Mouse (Mus musculus) neutrophil, adult 5-6 weeks (primary cell): ENCODE measurements around the gene Slc7a5. TPM values are rescaled to one million over a fixed set of nuclear protein-coding genes. Genes with fewer than 3 reads are reported as not detected.
A peak's percentile ranks its signal among the peaks of the same experiment; 100 is the strongest.

Experiments used
- ATAC-seq: fragments of 151-379, 151-347 bp; 2 replicates; pipeline ENCODE4 v1.8.0; 2017; ENCODE audit warnings: mild to moderate bottlenecking, moderate TSS enrichment; ENCODE audit not compliant: insufficient number of reproducible peaks, poor library complexity, low FRiP score, severe bottlenecking; ENCODE audit errors: extremely low read depth
- total RNA-seq: library from RNA; stranded (forward); fragments of 200-1000 nt; gene quantifications from 2 replicates; pipeline ENCODE4 v1.2.3, GENCODE M21; 2017

The Slc7a5 gene
- total RNA-seq, 1 experiment from 2014 or later = 4.5 TPM

DNA sequence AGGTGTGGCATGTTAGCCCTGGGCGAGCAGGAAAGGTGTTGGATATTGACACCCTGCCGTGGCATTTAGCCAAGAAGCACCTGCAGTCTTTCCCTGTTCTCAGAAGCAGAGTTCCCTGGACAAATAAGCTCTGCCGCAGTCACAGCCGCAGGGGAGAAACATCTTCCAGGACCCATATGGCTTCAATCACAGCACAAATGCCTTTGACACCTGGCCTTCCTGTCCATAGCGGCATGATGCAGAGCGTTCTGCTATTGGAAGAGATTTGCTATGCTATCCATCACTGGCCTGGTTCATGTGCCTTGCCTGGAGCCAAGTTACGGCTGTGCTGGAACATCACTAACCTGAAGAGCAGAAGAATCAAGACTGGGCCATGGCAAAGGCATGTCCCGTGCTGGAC lies 42.1 kb downstream of the Slc7a5 start:
- no peak for ATAC-seq

DNA sequence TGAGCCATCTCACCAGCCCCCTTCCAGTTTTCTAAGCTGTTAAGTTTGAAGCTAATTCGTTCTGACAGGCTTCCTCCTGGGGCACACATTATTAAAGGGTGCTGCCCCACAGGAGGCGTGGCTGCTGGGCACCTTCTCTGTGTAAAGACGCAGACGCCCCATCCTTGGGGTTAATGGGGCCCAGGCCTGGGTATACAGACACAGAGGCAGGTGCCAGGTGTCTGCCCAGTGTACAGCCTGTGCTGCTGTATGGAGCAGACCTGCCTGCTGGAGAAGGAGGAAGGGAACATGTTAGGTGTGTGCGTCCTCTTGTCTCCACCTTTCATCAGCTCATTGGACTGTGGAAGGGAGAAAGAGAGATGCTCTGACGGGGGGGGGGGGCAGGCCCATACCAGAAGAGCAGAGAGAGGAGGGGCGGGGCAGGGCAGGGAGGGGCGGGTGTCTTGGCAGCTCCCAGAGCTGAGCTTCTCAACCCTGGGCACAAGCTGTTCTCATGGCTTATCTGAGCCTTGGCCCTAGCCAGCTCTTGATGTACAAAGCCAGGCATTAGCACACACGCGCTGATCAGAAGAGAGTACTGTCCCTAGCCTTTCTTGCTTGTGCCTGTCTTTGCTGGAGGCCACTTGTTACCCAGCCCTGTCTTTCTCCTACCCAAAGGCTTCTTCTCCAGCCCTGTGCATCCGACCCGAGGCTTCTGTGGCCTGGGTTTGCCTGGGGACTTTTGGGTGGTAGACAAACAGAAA lies 45.5 kb downstream of the Slc7a5 start:
- ATAC-seq = no peak

DNA sequence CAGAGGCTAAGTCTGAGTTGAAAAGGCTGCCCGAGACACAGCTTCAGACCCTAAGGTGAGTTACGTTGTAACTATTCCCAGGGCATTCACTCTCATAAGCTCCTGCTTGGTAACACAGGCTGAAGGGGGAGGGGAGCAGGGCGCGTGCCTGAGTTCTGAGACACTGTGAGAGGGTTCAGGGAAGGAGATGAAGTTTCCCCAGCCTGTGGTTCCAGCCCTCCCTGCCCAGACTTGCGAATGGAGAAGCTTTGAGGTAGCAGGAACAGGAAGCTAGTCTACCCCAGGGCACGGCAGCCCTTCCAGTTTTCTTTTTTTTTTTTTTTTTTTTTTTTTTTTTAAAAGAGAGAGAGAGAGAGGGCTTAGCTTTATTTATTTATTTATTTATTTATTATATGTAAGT lies 46.2 kb downstream of the Slc7a5 start:
- no peak for ATAC-seq

DNA sequence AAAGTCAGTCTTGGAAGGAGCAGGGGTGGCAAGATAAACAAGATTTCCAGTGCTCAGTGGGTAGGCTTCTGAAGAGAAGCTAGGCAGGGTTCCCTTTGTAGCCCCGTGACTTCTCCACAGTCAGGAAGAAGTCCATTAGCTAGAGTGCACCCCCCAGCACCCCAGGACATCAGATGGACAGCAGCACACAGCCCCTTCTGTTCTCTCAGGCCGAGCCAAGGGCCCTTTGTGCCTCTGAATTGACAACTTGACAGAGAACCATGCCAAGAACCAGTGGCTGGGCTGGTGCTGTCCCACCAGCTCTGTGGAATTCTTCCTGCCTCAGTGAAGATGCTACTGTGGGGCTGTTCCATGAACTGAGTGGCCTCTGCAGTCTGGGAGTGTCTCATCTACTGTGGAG lies 49.7 kb downstream of the Slc7a5 start:
- ATAC-seq = no peak

DNA sequence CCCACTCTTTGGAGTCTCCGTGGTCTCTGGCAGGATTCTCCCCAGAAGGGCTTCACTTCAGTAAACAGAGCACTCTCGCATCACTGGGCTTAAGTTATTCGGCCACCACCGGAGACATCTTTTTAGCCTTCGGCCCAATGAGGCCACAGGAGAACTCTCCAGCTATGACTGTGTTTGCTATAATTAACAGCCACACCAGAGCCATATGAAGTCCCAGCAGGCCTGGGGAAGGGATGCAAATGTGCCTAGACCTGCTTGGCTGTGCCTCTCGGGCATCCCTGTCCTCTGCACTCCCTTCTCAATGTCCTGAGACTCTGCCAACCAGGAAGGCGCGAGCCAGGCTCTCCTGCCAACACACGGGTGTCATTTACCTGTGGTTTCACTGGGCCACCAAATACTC lies 50.2 kb downstream of the Slc7a5 start:
- no peak for ATAC-seq

DNA sequence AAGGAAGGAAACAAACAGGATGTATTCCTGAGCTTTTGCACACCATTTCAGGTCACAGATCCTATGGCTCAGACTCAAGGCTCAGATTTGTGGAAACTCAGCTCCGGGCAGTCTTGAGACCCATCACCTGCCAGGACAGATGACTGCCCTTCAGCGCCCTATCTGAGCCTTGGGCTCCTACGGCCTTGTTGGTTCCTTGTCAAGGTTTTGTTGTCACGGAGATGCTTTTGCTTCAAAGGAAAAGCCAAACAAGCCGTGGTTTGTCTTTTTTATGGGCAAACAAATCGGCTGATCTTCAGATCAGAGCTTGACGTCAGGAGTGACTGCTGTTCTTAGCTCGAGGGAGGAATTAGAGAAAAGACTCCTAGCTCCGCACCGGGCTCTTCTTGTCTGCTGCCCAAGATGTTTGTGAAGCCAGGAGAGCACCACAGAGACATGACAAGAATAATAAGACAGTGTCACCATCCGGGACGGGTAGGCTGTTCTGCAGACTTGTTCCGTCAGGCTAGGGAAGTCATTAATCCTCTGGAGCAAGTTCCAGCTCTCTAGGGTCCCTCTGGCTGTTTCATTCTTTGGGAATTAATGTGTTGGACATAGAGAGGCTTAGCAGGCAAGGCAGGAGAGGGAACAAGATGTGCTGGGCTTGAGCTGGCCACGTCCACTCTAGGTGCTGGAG lies 51.3 kb downstream of the Slc7a5 start:
- ATAC-seq = no peak

DNA sequence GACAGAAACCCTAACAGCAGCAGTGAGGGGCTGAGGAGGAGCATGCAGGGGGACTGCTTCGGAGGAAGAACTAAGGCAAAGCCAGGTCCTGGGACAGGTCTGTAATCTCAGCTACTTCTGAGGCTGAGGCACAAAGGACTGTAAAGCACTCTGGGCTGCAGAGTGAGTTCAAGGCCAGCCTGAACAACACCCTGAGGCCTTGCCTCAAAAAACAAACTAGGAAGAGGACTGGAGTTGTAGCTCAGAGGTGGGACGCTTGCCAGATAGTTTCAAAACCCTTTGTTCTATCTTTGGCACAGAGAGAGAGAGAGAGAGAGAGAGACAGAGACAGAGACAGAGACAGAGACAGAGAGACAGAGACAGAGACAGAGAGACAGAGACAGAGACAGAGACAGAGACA lies 53.9 kb downstream of the Slc7a5 start:
- no peak for ATAC-seq

DNA sequence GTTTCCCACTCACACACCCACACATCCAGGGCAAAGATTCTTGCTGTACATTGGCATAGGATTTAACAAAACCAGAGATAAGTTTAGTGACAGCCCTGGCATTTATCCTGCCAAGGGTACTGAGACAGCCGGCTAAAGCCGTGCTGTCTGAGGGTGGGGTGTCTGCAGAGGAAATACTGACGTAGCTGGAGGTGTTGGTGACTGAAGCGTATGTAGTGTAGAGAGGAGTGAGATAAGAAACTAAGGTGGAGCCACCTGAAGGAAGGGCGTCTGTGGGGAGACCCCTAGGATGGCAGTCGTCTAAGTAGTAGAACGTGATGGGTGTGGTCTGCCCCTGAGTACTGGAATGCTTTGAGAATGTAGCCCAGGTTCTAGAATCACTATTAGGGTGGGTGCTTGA lies 55.0 kb downstream of the Slc7a5 start:
- no peak for ATAC-seq

DNA sequence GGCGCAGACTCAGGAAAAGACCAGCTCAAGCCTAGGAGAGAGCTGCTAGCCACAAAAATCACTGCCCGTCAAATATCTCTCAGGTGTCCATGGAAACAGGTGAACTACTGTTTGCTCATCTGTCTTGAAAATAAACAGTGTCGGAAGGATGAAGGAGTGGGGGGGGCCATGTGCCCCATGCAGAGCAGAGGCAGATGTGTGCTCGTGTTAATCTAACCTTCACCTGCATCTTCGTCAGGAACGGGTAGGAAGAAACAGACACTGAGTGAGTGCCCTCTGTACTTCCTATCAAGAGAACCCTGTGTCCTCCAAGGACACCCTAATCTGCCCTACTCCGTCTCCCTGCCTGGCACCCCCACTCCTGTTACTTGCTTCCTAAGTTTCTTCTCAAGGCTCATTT lies 55.8 kb downstream of the Slc7a5 start:
- ATAC-seq = no peak

DNA sequence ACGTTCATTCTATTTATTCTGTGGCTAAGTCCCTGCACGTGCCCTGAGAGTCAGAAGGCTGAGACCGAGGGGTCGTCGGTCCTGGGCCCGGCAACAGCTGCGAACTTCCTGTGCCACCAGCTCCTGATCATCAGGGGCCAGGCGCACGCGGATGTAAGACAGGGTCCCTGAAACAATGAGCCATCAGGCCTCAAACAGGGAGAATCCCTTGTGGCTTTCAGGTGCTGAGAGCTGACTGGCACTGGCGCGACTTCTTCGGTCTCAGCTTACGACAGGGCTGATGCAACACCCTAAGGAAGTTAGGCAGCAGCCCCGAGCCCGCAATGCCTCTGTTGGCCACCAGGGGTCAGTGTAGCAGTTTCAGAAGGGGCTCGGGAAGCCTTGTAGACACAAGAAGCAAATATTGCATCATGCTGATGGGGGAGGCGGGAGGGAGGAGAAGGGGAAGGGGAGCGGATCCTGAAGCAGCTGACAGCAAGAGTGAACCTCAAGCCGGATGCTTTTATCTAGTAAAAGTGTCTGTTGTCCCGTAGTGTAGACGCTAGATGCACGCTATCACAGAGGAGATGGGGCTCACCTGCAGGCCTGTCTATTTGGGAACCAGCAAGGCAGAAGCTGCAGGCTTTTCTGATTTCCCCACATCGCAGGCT lies 56.5 kb downstream of the Slc7a5 start:
- peak; percentile 94 for ATAC-seq

DNA sequence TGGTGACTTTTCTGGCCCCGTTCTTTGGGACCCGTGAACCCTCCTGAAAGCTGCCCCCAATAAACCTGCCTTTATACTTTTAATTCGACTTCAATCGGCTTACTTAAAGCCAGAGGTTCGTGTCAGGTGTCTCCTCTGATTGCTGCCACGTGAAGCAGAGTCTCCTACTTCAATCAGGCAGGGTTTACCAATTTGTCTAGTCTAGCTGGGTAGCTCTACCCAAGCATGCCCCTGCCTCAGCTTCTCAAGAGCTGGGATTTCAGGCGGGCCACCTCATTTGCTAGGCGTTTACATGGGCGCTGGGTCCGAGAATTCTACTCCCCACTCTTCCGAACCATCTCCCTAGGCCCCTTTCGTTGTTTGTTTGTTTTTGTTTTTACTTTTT lies 57.1 kb downstream of the Slc7a5 start:
- ATAC-seq = no peak

DNA sequence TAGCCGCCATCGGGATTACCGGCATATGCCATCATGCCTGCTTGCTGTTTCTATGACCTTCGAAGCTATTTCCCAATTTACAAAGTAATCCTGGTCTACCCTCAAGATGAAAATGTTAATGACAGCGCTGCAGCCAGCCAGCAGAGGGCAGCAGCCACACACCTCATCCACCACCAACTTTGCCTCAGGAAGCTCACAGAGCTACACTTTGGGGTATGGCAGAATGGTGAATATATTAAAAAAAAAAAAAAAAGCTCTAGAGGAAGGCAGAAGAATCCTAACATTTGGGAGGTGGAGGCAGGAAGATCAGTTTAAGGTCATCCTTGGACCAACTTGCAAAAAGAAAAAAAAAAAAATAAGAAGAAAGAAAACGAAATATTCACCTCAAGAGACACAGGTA lies 57.5 kb downstream of the Slc7a5 start:
- ATAC-seq = peak; percentile 56; the same call in 1 of the 2 replicates

DNA sequence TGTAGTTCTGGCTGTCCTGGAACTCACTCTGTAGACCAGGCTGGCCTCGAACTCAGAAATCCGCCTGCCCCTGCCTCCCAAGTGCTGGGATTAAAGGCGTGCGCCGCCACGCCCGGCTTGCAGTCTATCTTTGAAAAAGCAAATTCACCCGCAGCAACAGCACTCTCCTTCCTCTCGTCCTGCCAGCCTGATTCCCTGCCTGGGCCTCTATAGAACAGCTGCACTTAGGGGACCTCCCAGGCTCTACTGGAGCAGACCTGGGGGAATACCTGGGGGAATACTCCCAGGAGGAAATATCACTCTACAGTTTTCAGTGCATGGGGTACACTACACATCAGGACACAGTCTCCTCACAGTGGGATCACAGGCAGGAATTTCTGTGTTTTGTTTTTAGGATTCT lies 58.2 kb downstream of the Slc7a5 start:
- no peak for ATAC-seq

DNA sequence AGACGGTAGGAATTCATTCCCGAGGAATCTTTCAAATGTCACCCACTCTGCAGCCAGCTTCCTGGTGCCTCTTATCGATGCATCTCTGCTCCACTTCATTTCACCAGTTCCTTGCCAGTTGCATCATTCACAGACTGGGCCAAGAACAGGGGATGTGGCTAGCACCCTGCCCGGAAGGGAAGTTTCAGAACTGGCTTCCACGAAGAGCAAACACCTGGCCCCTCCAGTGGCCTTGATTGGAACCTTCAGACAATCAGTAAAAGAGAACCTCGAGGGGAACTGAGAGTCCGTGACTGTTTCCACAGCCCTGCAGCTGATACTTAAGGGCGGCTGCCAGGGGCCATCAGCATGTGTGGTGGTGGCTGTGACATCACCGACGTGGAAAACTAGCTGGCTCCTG lies 59.0 kb downstream of the Slc7a5 start:
- ATAC-seq = no peak

DNA sequence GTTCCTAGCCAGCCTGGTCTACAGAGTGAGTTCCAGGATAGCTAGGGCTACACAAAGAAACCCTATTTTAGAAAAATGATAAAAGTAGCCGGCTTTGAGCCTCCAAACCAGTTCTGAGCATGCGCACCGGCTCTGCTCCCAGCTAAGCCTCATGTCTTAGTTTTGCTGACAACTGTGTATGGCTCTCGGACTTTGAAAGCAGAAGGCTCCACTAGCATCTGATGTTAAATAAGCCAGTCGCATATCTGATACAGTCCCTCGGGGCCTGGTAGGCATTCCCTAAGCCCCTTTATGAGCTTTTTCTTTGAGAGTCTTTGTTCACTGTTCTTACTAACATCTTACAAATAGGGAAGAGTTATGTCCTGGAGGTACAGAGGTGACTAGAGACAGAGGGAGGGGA lies 59.5 kb downstream of the Slc7a5 start:
- no peak for ATAC-seq

DNA sequence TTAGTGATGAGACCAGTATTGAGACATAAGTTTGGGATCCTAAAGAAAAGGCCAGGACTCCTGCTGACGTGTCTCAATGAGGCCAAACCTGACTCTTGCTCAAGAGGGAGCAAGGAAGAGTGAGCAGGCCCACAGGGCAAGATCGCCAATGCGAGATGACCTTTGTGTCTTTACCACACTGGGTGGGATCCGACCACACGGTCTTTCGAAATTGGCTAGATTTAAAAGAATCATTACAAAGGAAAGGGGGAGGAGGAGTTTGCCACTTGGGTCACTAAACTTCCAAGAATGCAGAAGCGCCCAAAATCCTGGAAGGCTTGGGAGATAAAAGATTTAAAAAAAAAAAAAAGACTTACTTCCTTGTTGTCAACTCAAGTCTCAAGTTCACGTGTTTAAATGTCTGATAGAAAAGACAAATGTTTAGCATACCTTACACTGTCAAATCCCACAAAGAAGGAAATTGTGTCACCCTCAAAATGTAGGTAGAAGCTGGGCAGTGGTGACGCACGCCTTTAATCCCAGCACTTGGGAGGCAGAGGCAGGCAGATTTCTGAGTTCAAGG lies 60.2 kb downstream of the Slc7a5 start:
- ATAC-seq = no peak

DNA sequence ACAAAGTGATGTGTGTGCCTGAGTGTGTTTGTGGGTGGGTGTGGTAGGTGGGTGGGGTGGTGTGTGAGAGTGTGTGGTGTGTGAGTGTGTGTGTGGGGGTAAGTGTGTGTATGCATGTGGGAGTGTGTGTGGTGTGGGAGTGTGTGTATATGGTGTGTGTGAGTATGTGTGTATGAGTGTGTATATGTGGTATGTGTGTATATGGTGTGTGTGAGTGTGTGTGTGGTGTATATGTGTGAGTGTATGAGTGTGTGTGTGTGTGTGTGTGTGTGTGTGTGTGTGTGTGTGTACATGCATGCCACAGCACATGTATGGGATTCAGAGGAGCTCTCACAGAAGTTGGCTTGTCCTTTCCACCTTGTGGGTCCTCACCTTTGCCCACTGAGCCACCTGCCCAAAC lies 60.7 kb downstream of the Slc7a5 start:
- no peak for ATAC-seq

DNA sequence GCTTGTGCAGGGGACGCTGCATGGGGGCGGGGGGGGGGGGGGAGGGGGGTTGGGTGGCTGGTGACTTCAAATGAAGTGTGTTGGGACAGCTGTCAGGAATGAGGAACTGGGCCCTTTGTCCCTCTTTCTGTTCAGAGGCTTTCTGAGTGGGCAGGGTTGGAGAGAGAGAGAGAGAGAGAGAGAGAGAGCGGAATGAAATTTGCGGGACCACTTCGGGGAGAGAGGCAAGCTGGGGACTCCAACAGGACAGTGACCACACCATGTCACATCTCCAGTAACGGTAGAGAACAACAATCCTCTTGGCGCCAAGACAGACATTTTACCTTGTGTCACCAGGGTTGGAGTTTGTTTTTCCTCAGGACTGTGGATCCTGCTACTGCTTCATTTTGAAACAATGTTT lies 62.7 kb downstream of the Slc7a5 start:
- ATAC-seq = no peak

DNA sequence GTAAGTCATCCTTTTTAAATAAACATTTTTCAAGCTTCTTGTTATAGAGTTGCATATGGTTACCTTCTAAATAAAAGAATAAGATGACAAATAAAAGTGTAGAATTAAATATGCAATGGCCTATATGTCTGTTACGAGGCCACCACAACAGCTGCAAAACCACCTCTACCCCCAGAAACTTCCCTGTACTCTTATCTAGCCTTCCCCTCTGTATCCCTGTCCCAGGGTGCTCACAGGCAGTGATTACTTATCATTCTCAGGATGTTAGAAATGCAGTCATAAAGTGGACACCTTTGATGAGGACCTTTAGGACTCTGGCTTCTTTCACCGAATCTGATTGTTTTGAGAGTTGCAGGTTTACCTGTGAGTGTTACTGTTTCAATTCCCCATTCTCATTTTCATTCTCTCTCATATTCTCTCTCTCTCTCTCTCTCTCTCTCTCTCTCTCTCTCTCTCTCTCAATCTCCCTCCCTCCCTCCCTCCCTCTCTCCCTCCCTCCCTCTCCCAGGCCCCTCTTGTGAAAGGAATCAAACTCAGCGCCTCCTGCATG lies 64.2 kb downstream of the Slc7a5 start:
- no peak for ATAC-seq
